Mouse (Mus musculus): ENCODE data around the gene Ppp1r9b. TPM values are rescaled to one million over a fixed set of nuclear protein-coding genes. Genes with fewer than 3 reads are reported as not detected.
A peak's percentile ranks its signal among the peaks of the same experiment; 100 is the strongest.

Ppp1r9b gene
- polyA plus RNA-seq, 1 experiment from 2014 or later: 17.2 TPM

DNA sequence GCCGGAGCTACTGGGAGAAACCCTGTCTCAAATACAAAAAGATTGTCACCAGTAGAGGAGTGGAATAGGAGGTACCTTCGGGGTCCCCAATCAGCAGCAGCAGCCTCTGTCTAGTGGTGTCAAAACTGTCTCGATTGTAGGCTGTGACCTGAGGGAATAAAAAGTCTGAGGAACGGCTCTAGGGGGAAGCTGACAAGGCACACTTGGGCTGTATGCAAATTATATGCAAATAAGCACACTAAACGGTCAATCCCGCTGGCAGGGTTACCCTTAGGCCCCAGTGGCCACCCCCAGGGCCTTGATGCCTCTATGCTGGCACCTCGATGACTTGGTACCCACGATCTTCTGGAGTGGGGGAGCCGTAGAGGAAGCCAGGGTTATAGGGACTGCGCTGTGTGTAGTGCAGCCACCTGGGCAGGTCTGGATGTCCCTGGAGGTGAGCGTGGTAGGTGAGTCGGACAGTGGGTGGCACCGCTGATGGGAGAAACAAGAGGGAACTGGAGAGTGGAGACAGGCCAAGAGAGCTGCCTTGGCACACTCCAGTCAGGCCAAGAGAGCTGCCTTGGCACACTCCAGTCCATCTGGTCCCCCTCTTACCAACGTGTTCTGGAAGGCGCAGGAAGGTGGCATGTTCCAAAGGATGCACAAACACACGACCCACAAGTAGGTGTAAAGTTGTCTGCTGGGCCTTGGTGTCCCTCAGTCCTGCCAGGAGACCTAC, 18.8 kb upstream of the Ppp1r9b start:
- no peaks in the 10 kb centered on the region for H3K4me1 ChIP-seq (replicated peaks; ENCODE audit: control insufficient read depth, insufficient read depth, low read length)
- no peak overlapping the region for H3K4me2 ChIP-seq (ENCODE audit: low read depth, low read length, severe bottlenecking)
- no peaks in the 10 kb centered on the region for H3K36me3 ChIP-seq (ENCODE audit: control insufficient read depth, insufficient read depth, low read length)
- no peaks in the 10 kb centered on the region for H3K27me3 ChIP-seq (ENCODE audit: control insufficient read depth, insufficient read depth, low read length)
- ATAC-seq (replicated peaks; ENCODE audit: low FRiP score) (no peak), DNase-seq (ENCODE audit: low spot score) (no peak)
- H3K9me3 ChIP-seq (ENCODE audit: control insufficient read depth, low read length): no peaks in the 10 kb centered on the region
- no peak overlapping the region for H3K9ac ChIP-seq (ENCODE audit: low read length)
- WGBS: 69% methylated on average over 16 of the region's 16 CpGs
- H3K27ac ChIP-seq (ENCODE audit: low read depth, low read length): no peak overlapping the region
- no peak overlapping the region for H3K4me3 ChIP-seq (ENCODE audit: low read depth, low read length)

DNA sequence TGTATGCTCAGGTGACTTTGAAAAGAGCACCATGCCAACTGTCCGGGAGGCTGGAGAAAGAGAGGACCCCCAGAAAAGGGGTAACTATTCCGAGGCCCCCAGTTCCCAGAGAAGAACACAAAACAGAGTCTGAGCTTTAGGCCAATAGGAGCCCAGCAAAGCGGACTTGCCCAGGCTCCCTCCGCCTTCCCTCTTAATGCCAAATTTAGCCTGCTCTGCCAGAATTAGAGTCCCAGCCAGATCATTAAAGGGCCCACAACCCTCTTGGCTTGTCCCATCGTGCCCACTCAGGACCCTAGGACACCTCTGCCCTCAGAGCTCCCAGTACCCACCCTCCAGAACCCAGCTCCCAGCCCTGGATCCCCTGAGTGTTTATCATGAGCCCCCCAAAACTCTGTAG, 17.9 kb upstream of the Ppp1r9b start:
- H3K4me2 ChIP-seq (ENCODE audit: low read depth, low read length, severe bottlenecking): no peak overlapping the region
- WGBS: 73% methylated on average over 5 of the region's 5 CpGs

DNA sequence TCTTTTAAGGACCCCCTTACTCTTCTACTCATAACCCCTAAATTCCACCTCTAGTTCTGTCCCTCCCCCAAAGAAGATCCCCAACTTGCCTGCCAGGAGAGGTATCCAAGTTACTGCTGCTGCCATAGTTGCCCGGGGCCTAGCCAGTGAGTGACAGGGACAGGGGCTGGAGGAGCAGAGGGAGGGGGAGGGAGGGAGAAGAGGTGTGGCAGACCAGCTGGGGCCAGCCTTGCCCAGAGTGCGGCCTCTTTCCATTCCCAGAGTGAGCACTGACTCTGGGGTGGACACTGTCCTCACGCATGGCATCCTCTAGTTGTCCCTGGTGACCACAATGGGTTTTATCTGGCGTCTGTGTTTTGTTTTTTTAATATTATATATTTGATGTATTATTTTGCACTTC, 17.5 kb upstream of the Ppp1r9b start:
- no peaks in the 10 kb centered on the region for H3K27me3 ChIP-seq (ENCODE audit: control insufficient read depth, insufficient read depth, low read length)
- DNase-seq (ENCODE audit: low spot score): no peak
- H3K9ac ChIP-seq (ENCODE audit: low read length): no peak overlapping the region
- 54% methylated on average over 4 of the region's 4 CpGs for WGBS
- no peak overlapping the region for H3K27ac ChIP-seq (ENCODE audit: low read depth, low read length)
- H3K4me2 ChIP-seq (ENCODE audit: low read depth, low read length, severe bottlenecking): no peak overlapping the region
- no peaks in the 10 kb centered on the region for H3K4me1 ChIP-seq (replicated peaks; ENCODE audit: control insufficient read depth, insufficient read depth, low read length)
- H3K36me3 ChIP-seq (ENCODE audit: control insufficient read depth, insufficient read depth, low read length): no peaks in the 10 kb centered on the region
- no peak for ATAC-seq (replicated peaks; ENCODE audit: low FRiP score)
- H3K9me3 ChIP-seq (ENCODE audit: control insufficient read depth, low read length): no peaks in the 10 kb centered on the region
- H3K4me3 ChIP-seq (ENCODE audit: low read depth, low read length): no peak overlapping the region

More for the DNA sequence above, 17.9 kb upstream of the Ppp1r9b start:
- ATAC-seq (replicated peaks; ENCODE audit: low FRiP score) (no peak), DNase-seq (ENCODE audit: low spot score) (no peak)
- no peaks in the 10 kb centered on the region for H3K36me3 ChIP-seq (ENCODE audit: control insufficient read depth, insufficient read depth, low read length)
- no peak overlapping the region for H3K4me3 ChIP-seq (ENCODE audit: low read depth, low read length)
- no peak overlapping the region for H3K27ac ChIP-seq (ENCODE audit: low read depth, low read length)
- no peak overlapping the region for H3K9ac ChIP-seq (ENCODE audit: low read length)
- no peaks in the 10 kb centered on the region for H3K27me3 ChIP-seq (ENCODE audit: control insufficient read depth, insufficient read depth, low read length)
- H3K4me1 ChIP-seq (replicated peaks; ENCODE audit: control insufficient read depth, insufficient read depth, low read length): no peaks in the 10 kb centered on the region
- H3K9me3 ChIP-seq (ENCODE audit: control insufficient read depth, low read length): no peaks in the 10 kb centered on the region

DNA sequence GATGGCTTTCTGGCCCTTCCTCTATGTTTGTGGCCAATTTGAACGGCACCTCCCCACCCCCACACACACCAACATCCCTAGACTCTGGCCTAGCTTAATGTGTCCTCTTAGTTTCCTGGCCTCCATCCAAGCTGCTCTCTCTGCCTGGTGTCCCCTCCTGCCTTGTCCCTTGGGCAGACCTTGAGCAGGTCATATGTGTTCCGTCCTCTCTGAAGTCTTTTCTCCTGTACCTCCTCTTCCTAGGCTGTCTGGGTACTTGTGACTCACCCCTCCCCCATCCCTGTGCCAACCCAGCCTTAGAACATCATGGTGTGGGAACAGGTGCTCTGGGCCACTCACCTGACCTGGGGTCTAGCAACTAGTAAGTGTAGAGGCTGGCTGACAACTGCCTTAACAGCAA, 15.9 kb upstream of the Ppp1r9b start:
- no peaks in the 10 kb centered on the region for H3K27me3 ChIP-seq (ENCODE audit: control insufficient read depth, insufficient read depth, low read length)
- H3K4me3 ChIP-seq (ENCODE audit: low read depth, low read length): no peak overlapping the region
- no peak overlapping the region for H3K27ac ChIP-seq (ENCODE audit: low read depth, low read length)
- H3K36me3 ChIP-seq (ENCODE audit: control insufficient read depth, insufficient read depth, low read length): no peaks in the 10 kb centered on the region
- no peak for DNase-seq (ENCODE audit: low spot score)
- H3K9ac ChIP-seq (ENCODE audit: low read length): no peak overlapping the region
- ATAC-seq (replicated peaks; ENCODE audit: low FRiP score): no peak
- no peaks in the 10 kb centered on the region for H3K9me3 ChIP-seq (ENCODE audit: control insufficient read depth, low read length)
- 84% methylated on average over 2 of the region's 2 CpGs for WGBS
- no peak overlapping the region for H3K4me2 ChIP-seq (ENCODE audit: low read depth, low read length, severe bottlenecking)
- no peaks in the 10 kb centered on the region for H3K4me1 ChIP-seq (replicated peaks; ENCODE audit: control insufficient read depth, insufficient read depth, low read length)

DNA sequence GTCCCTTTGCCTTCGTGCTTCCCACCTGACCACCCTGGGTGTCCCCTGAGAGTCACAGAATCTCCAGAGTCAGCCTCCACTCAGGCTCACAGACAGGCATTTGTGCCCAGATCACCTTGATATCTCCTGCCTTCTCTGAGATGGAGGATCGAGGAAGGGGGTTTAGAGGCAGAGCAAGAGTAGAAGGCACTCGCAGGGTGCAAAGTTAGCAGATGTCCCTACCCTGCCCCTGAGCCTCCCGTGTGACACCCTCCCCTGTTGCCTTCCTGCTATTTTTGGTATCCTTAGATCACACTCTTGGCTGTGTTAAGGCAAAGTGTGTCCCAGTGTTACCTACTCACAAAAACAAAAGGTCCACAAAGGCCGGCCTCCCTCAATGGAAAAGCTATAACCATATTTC, 14.6 kb upstream of the Ppp1r9b start, which contains the start of gene Sgca:
Gene Sgca (minus strand): TSS at position 129 of the 400 bp plus-strand sequence.
- Histone ChIP-seq H3K36me3 (ENCODE audit: control insufficient read depth, insufficient read depth, low read length) (no peaks in the 10 kb centered on the region), H3K27ac (ENCODE audit: low read depth, low read length) (no peak within 1 kb of the TSS), H3K4me2 (ENCODE audit: low read depth, low read length, severe bottlenecking) (no peak within 1 kb of the TSS), H3K9me3 (ENCODE audit: control insufficient read depth, low read length) (no peaks in the 10 kb centered on the region), H3K4me3 (ENCODE audit: low read depth, low read length) (no peak within 1 kb of the TSS), H3K9ac (ENCODE audit: low read length) (no peak within 1 kb of the TSS), H3K4me1 (replicated peaks; ENCODE audit: control insufficient read depth, insufficient read depth, low read length) (no peaks in the 10 kb centered on the region), H3K27me3 (ENCODE audit: control insufficient read depth, insufficient read depth, low read length) (no peaks in the 10 kb centered on the region)
- DNase-seq (ENCODE audit: low spot score) (no peak), ATAC-seq (replicated peaks; ENCODE audit: low FRiP score) (no peak)
- 84% methylated on average over 5 of the region's 5 CpGs for WGBS

GRCm38 (mm10) chr11:94978178-94978915, 12.5 kb upstream of the Ppp1r9b start:
- no peak for DNase-seq (ENCODE audit: low spot score)
- Histone ChIP-seq H3K9ac (ENCODE audit: low read length) (peak overlapping the region; percentile 55; the same call in 1 of the 2 replicates), H3K27ac (ENCODE audit: low read depth, low read length) (peak overlapping the region; percentile 76; the same call in 1 of the 2 replicates), H3K9me3 (ENCODE audit: control insufficient read depth, low read length) (no peaks in the 10 kb centered on the region), H3K4me2 (ENCODE audit: low read depth, low read length, severe bottlenecking) (peak overlapping the region; percentile 38; the same call in 1 of the 2 replicates), H3K4me1 (replicated peaks; ENCODE audit: control insufficient read depth, insufficient read depth, low read length) (no peaks in the 10 kb centered on the region), H3K27me3 (ENCODE audit: control insufficient read depth, insufficient read depth, low read length) (no peaks in the 10 kb centered on the region), H3K4me3 (ENCODE audit: low read depth, low read length) (peak overlapping the region; percentile 21), H3K36me3 (ENCODE audit: control insufficient read depth, insufficient read depth, low read length) (no peaks in the 10 kb centered on the region)
- peak; percentile 82 for ATAC-seq (replicated peaks; ENCODE audit: low FRiP score)
- WGBS: 49% methylated on average over 9 of the region's 9 CpGs

DNA sequence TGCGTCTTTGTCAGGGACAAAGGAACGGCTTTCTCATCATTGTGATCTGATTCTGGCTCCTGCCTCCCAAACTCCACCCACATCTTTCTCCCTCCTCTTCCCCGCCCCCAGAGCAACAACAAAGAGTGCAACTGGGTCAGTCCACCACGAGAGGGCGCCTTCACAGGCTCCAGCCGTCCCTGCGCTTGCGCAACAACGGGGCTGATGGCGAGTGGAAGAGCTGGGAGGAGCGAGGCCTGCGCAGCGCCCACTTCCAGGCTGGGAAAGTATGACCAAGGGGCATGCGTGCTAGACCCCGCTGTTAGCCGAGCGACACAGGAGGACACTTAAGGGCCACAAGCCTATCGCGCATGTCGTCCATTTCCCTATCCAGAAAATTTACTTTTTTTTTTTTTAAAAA, 11.9 kb upstream of the Ppp1r9b start:
- 2% methylated on average over 20 of the region's 20 CpGs for WGBS
- no peaks in the 10 kb centered on the region for H3K27me3 ChIP-seq (ENCODE audit: control insufficient read depth, insufficient read depth, low read length)
- H3K9ac ChIP-seq (ENCODE audit: low read length): peak overlapping the region; percentile 55; the same call in 1 of the 2 replicates
- no peaks in the 10 kb centered on the region for H3K36me3 ChIP-seq (ENCODE audit: control insufficient read depth, insufficient read depth, low read length)
- H3K4me3 ChIP-seq (ENCODE audit: low read depth, low read length): peak overlapping the region; percentile 21
- H3K4me2 ChIP-seq (ENCODE audit: low read depth, low read length, severe bottlenecking): peak overlapping the region; percentile 38; the same call in 1 of the 2 replicates
- H3K9me3 ChIP-seq (ENCODE audit: control insufficient read depth, low read length): no peaks in the 10 kb centered on the region
- DNase-seq (ENCODE audit: low spot score): peak; percentile 98
- peak overlapping the region; percentile 76; the same call in 1 of the 2 replicates for H3K27ac ChIP-seq (ENCODE audit: low read depth, low read length)
- no peaks in the 10 kb centered on the region for H3K4me1 ChIP-seq (replicated peaks; ENCODE audit: control insufficient read depth, insufficient read depth, low read length)
- peak; percentile 96 for ATAC-seq (replicated peaks; ENCODE audit: low FRiP score)

DNA sequence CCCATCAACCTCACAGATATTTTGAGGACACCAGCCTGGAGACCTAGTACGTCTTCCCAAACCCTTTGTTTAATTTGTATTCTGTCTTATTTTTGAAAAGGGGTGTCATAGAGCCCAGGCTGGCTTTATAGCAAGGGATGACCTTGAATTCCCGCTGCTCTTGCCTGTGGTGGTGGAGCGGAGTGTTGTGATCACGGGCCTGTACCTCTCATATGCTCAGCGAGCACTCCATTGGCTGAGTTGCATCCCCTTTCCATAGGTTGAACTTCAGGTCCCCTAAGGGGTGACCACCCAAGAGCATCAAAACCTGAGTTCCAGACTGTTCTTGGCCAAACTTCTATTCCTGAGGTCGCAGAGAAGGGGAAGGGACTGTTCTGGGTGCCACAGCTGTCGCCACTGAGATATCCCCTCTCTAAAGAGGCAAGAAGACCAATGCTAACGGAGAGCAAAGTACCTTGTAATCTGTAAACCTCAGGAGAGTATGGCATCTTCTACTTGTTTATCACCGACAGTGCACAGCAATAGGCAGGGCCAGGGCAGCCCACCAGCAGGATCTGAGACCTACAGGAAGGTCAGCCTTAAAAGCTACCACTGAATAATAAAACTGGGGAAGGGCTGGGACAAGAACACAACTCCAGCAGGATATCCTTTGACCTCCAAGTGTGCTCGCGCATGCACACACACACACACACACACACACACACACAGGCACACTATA, 11.2 kb upstream of the Ppp1r9b start:
- Histone ChIP-seq H3K4me2 (ENCODE audit: low read depth, low read length, severe bottlenecking) (peak overlapping the region; percentile 38; the same call in 1 of the 2 replicates), H3K4me3 (ENCODE audit: low read depth, low read length) (no peak overlapping the region), H3K36me3 (ENCODE audit: control insufficient read depth, insufficient read depth, low read length) (no peaks in the 10 kb centered on the region), H3K9ac (ENCODE audit: low read length) (peak overlapping the region; percentile 21), H3K4me1 (replicated peaks; ENCODE audit: control insufficient read depth, insufficient read depth, low read length) (no peaks in the 10 kb centered on the region), H3K9me3 (ENCODE audit: control insufficient read depth, low read length) (no peaks in the 10 kb centered on the region), H3K27me3 (ENCODE audit: control insufficient read depth, insufficient read depth, low read length) (no peaks in the 10 kb centered on the region), H3K27ac (ENCODE audit: low read depth, low read length) (no peak overlapping the region)
- ATAC-seq (replicated peaks; ENCODE audit: low FRiP score): no peak
- 78% methylated on average over 11 of the region's 11 CpGs for WGBS
- DNase-seq (ENCODE audit: low spot score): no peak
